Mouse (Mus musculus) B cell, adult 62 days (primary cell): ENCODE data around the gene Ptgis. TPM values are rescaled to one million over a fixed set of nuclear protein-coding genes. Genes with fewer than 3 reads are reported as not detected.

Experiments
- total RNA-seq: library from RNA; stranded (reverse); gene quantifications from 4 replicates; pipeline ENCODE4 v1.2.4, GENCODE M21; 2023

Gene Ptgis
- 0.31 to 0.33 TPM in 2 of 4 replicates, not detected in the others for total RNA-seq

DNA sequence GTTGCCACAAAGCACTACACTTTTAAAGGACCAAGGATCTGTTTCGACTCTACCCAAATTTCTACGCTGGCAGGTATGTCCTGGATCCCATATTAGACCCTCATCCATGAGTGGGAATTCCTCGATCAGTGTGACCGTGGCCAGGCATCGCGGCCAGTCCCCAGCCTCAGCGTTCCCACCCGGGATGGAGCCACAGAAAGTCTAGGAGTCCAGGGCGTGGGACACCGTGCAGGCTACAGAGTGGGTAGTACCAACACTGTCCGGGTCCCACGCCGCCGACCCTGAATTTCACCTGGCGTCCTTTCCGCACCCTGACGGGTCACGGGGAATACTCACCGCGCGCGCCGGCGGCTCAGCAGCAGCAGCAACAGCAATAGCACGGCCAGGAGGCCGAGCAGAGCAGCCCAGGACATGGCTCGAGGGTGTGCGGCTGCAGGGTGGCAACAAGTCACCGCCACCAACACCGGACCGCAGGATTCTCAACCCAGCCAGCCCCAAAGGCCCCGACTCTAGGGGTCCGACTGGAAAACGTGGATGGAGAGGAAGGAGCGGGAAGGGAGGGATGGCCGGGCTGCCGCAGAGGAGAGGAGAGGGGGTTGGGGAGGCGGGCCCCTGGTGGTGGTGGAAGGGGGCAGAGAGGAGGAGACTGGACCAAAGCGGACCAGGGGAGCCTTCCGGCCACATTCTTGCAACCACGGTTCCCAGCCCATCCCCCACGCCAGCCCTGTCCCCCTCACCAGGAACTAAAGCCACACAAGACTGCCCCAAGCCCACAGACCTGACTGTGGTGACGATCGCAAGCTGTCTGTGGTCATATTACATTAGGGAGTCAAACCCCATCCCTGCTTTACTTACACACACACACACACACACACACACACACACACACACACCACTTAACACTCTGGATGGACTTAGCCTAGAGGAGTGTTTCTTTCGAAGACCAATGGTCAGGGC is at the start of gene Ptgis:
Gene Ptgis (minus strand): TSS at position 597 of the 957 bp plus-strand sequence.

GRCm38 (mm10) chr2:167190076-167190399 is 50.4 kb downstream of the Ptgis start, which contains the start of gene Kcnb1:
Kcnb1 (minus strand) TSS chr2:167190155.

Other genes starting within 250 kb of the Ptgis start
- 68.6 to 79.5 TPM (median 75.2 TPM) in 4 replicates for gene Stau1, start 244.3 kb downstream of the Ptgis start, total RNA-seq
- gene Ddx27, start 225.4 kb downstream of the Ptgis start, total RNA-seq, result 91.5 to 110 TPM (median 97.4 TPM) in 4 replicates
- gene Znfx1, start 177.6 kb downstream of the Ptgis start, total RNA-seq, result 60.2 to 63.7 TPM (median 62.6 TPM) in 4 replicates
- 5.6 to 7.6 TPM (median 7.2 TPM) in 4 replicates for gene Kcnb1, start 50.4 kb downstream of the Ptgis start, total RNA-seq
- gene B4galt5, start 108.6 kb upstream of the Ptgis start, total RNA-seq, result 60.9 to 73.1 TPM (median 66.9 TPM) in 4 replicates
- 93.7 to 102 TPM (median 98.4 TPM) in 4 replicates for gene Slc9a8, start 181.1 kb upstream of the Ptgis start, total RNA-seq